Mouse (Mus musculus) small intestine, adult 2 months (tissue): ENCODE measurements around the gene Fth1.

Experiments
- CTCF ChIP-seq: fragments of 200-500 bp; IDR thresholded peaks from 2 replicates; pipeline ENCODE4 v1.5.1; 2012; ENCODE audit warnings: low read depth, mild to moderate bottlenecking, control low read depth, inconsistent platforms, low read length, moderate library complexity, mixed read lengths; ENCODE audit not compliant: insufficient replicate concordance, insufficient read length; ENCODE audit errors: extremely low read depth
- POLR2A ChIP-seq: fragments of 200-500 bp; IDR thresholded peaks from 2 replicates; pipeline ENCODE4 v1.6.1; 2012; ENCODE audit warnings: low read depth, mild to moderate bottlenecking, control low read depth, inconsistent platforms, low read length, moderate library complexity

GRCm38 (mm10) chr19:10017637-10018526 is 37.5 kb downstream of the Fth1 start:
- TF ChIP-seq CTCF (no peak), POLR2A (no peak)
